Mouse (Mus musculus): ENCODE results near the gene Fli1. TPM values are rescaled to one million over a fixed set of nuclear protein-coding genes. Genes with fewer than 3 reads are reported as not detected.

The Fli1 gene
- polyA plus RNA-seq, 1 experiment from 2014 or later, result 20.2 TPM

GRCm38 (mm10) chr9:32521331-32521730 lies 21.3 kb downstream of the Fli1 start:
- 25% methylated on average over 3 of the region's 3 CpGs for WGBS
- H3K4me1 ChIP-seq (replicated peaks), result peaks cover 55% of the 10 kb centered on the region

GRCm38 (mm10) chr9:32520821-32521220 lies 21.8 kb downstream of the Fli1 start:
- no peak overlapping the region for H3K4me3 ChIP-seq
- H3K9ac ChIP-seq, result no peak overlapping the region
- H3K9me3 ChIP-seq (replicated peaks), result no peaks in the 10 kb centered on the region
- 0 out of 2 replicates have a peak overlapping the region, but pooled peaks have one; percentile 44 for H3K27ac ChIP-seq (ENCODE audit: poor library complexity, severe bottlenecking)
- no peaks in the 10 kb centered on the region for H3K27me3 ChIP-seq (replicated peaks)
- 40% methylated on average over 6 of the region's 6 CpGs for WGBS
- 0 out of 2 replicates have a peak overlapping the region, but pooled peaks have one; percentile 3 for H3K4me2 ChIP-seq
- no peak for ATAC-seq (ENCODE audit: insufficient number of reproducible peaks, low FRiP score)
- H3K4me1 ChIP-seq (replicated peaks), result peaks cover 58% of the 10 kb centered on the region
- H3K36me3 ChIP-seq, result no peaks in the 10 kb centered on the region

More at GRCm38 (mm10) chr9:32521331-32521730, 21.3 kb downstream of the Fli1 start:
- ATAC-seq (ENCODE audit: insufficient number of reproducible peaks, low FRiP score), result no peak
- 0 out of 2 replicates have a peak overlapping the region, but pooled peaks have one; percentile 44 for H3K27ac ChIP-seq (ENCODE audit: poor library complexity, severe bottlenecking)
- H3K9me3 ChIP-seq (replicated peaks), result no peaks in the 10 kb centered on the region
- no peak overlapping the region for H3K4me2 ChIP-seq
- no peak overlapping the region for H3K4me3 ChIP-seq
- no peak overlapping the region for H3K9ac ChIP-seq
- no peaks in the 10 kb centered on the region for H3K27me3 ChIP-seq (replicated peaks)
- H3K36me3 ChIP-seq, result no peaks in the 10 kb centered on the region

GRCm38 (mm10) chr9:32519101-32520051 lies 23.3 kb downstream of the Fli1 start:
- Histone ChIP-seq H3K27ac (ENCODE audit: poor library complexity, severe bottlenecking) (peak overlapping the region; percentile 59), H3K9me3 (replicated peaks) (no peaks in the 10 kb centered on the region), H3K9ac (no peak overlapping the region), H3K4me1 (replicated peaks) (peaks cover 59% of the 10 kb centered on the region), H3K36me3 (no peaks in the 10 kb centered on the region), H3K4me3 (no peak overlapping the region), H3K4me2 (peak overlapping the region; percentile 34), H3K27me3 (replicated peaks) (no peaks in the 10 kb centered on the region)
- 35% methylated on average over 22 of the region's 22 CpGs for WGBS
- ATAC-seq (ENCODE audit: insufficient number of reproducible peaks, low FRiP score), result peak; percentile 55

GRCm38 (mm10) chr9:32518351-32519075 lies 24.1 kb downstream of the Fli1 start:
- 63% methylated on average over 13 of the region's 13 CpGs for WGBS
- H3K36me3 ChIP-seq, result no peaks in the 10 kb centered on the region
- H3K9ac ChIP-seq, result no peak overlapping the region
- H3K4me1 ChIP-seq (replicated peaks), result peaks cover 63% of the 10 kb centered on the region
- H3K27ac ChIP-seq (ENCODE audit: poor library complexity, severe bottlenecking), result peak overlapping the region; percentile 59
- H3K4me2 ChIP-seq, result 0 out of 2 replicates have a peak overlapping the region, but pooled peaks have one; percentile 34
- no peaks in the 10 kb centered on the region for H3K27me3 ChIP-seq (replicated peaks)
- ATAC-seq (ENCODE audit: insufficient number of reproducible peaks, low FRiP score), result no peak
- no peak overlapping the region for H3K4me3 ChIP-seq
- H3K9me3 ChIP-seq (replicated peaks), result no peaks in the 10 kb centered on the region

GRCm38 (mm10) chr9:32516691-32517090 lies 26.0 kb downstream of the Fli1 start:
- no peak overlapping the region for H3K4me3 ChIP-seq
- H3K27ac ChIP-seq (ENCODE audit: poor library complexity, severe bottlenecking), result no peak overlapping the region
- no peak for ATAC-seq (ENCODE audit: insufficient number of reproducible peaks, low FRiP score)
- H3K4me2 ChIP-seq, result no peak overlapping the region
- no peak overlapping the region for H3K9ac ChIP-seq
- H3K27me3 ChIP-seq (replicated peaks), result no peaks in the 10 kb centered on the region
- 76% methylated on average over 9 of the region's 9 CpGs for WGBS
- peaks cover 52% of the 10 kb centered on the region for H3K4me1 ChIP-seq (replicated peaks)
- no peaks in the 10 kb centered on the region for H3K36me3 ChIP-seq
- H3K9me3 ChIP-seq (replicated peaks), result no peaks in the 10 kb centered on the region

GRCm38 (mm10) chr9:32515894-32516686 lies 26.6 kb downstream of the Fli1 start:
- H3K36me3 ChIP-seq, result no peaks in the 10 kb centered on the region
- 77% methylated on average over 10 of the region's 10 CpGs for WGBS
- no peak overlapping the region for H3K4me3 ChIP-seq
- no peak for ATAC-seq (ENCODE audit: insufficient number of reproducible peaks, low FRiP score)
- H3K4me2 ChIP-seq, result no peak overlapping the region
- H3K9me3 ChIP-seq (replicated peaks), result no peaks in the 10 kb centered on the region
- no peak overlapping the region for H3K27ac ChIP-seq (ENCODE audit: poor library complexity, severe bottlenecking)
- H3K9ac ChIP-seq, result no peak overlapping the region
- no peaks in the 10 kb centered on the region for H3K27me3 ChIP-seq (replicated peaks)
- H3K4me1 ChIP-seq (replicated peaks), result peaks cover 46% of the 10 kb centered on the region

- WGBS, result 57% methylated on average over 6 of the region's 6 CpGs
- H3K27ac ChIP-seq (ENCODE audit: poor library complexity, severe bottlenecking), result 0 out of 2 replicates have a peak overlapping the region, but pooled peaks have one; percentile 4
- H3K36me3 ChIP-seq, result no peaks in the 10 kb centered on the region
- peaks cover 32% of the 10 kb centered on the region for H3K4me1 ChIP-seq (replicated peaks)
- ATAC-seq (ENCODE audit: insufficient number of reproducible peaks, low FRiP score), result no peak
- no peak overlapping the region for H3K4me3 ChIP-seq
- no peaks in the 10 kb centered on the region for H3K27me3 ChIP-seq (replicated peaks)
- no peak overlapping the region for H3K9ac ChIP-seq
- H3K9me3 ChIP-seq (replicated peaks), result no peaks in the 10 kb centered on the region
- H3K4me2 ChIP-seq, result no peak overlapping the region
These were observed 28.1 kb downstream of the Fli1 start for GRCm38 (mm10) chr9:32514406-32515058.

- no peak overlapping the region for H3K27ac ChIP-seq (ENCODE audit: poor library complexity, severe bottlenecking)
These were observed 29.2 kb downstream of the Fli1 start for GRCm38 (mm10) chr9:32513471-32513870.

GRCm38 (mm10) chr9:32510454-32511263 lies 32.0 kb downstream of the Fli1 start:
- Histone ChIP-seq H3K9me3 (replicated peaks) (no peaks in the 10 kb centered on the region), H3K4me3 (no peak overlapping the region), H3K4me2 (no peak overlapping the region), H3K27me3 (replicated peaks) (no peaks in the 10 kb centered on the region), H3K4me1 (replicated peaks) (peaks cover 40% of the 10 kb centered on the region), H3K36me3 (no peaks in the 10 kb centered on the region), H3K9ac (no peak overlapping the region), H3K27ac (ENCODE audit: poor library complexity, severe bottlenecking) (no peak overlapping the region)
- 69% methylated on average over 7 of the region's 7 CpGs for WGBS
- no peak for ATAC-seq (ENCODE audit: insufficient number of reproducible peaks, low FRiP score)

More at GRCm38 (mm10) chr9:32513471-32513870, 29.2 kb downstream of the Fli1 start:
- Histone ChIP-seq H3K4me1 (replicated peaks) (peaks cover 28% of the 10 kb centered on the region), H3K9ac (no peak overlapping the region), H3K27me3 (replicated peaks) (no peaks in the 10 kb centered on the region), H3K9me3 (replicated peaks) (no peaks in the 10 kb centered on the region), H3K4me3 (no peak overlapping the region), H3K4me2 (no peak overlapping the region), H3K36me3 (no peaks in the 10 kb centered on the region)
- WGBS, result 65% methylated on average over 2 of the region's 2 CpGs
- no peak for ATAC-seq (ENCODE audit: insufficient number of reproducible peaks, low FRiP score)
